Mouse (Mus musculus) gastrocnemius, postnatal 4 days (tissue): ENCODE measurements around the gene Hnrnpc. TPM values are rescaled to one million over a fixed set of nuclear protein-coding genes. Genes with fewer than 3 reads are reported as not detected.

ENCODE experiments used
- DNase-seq, 2 experiments: peaks; one replicate each; pipeline ENCODE4 v3.0.0; 2021 to 2022; ENCODE audit warnings: low spot score in 2 of 2, mixed read lengths in 2 of 2
- long read RNA-seq, 2 experiments: library from polyadenylated mRNA; stranded (forward); transcript quantifications; one replicate each; pipeline ENCODE4 v2.0.0; 2021
- total RNA-seq, 2 experiments: library from RNA; stranded (reverse); gene quantifications; 2 replicates each; pipeline ENCODE4 v1.2.3; 2021

Hnrnpc gene
- total RNA-seq, result 100 to 1,000 TPM; 140 to 156 TPM
- long read RNA-seq, experiment 1, transcript Hnrnpc-201 (9 exons, 2,847 nt), result minor isoform, 8 of 89 reads
- long read RNA-seq, experiment 1, transcript Hnrnpc-207 (8 exons, 1,301 nt), result minor isoform, 6 of 89 reads
- long read RNA-seq, experiment 1, transcript Hnrnpc-205 (9 exons, 2,617 nt), result major isoform, 10 of 89 reads
- long read RNA-seq, experiment 1, transcript Hnrnpc-211 (9 exons, 1,691 nt), result minor isoform, 7 of 89 reads
- long read RNA-seq, experiment 1, partial matches to known transcripts, result 12 of 89 reads
- long read RNA-seq, experiment 1, other reads (novel, unspliced or antisense), result 40 of 89 reads
- long read RNA-seq, experiment 2, transcript Hnrnpc-205 (9 exons, 2,617 nt), result major isoform, 13 of 92 reads
- long read RNA-seq, experiment 2, transcript Hnrnpc-207 (8 exons, 1,301 nt), result minor isoform, 8 of 92 reads
- long read RNA-seq, experiment 2, transcript Hnrnpc-201 (9 exons, 2,847 nt), result minor isoform, 6 of 92 reads
- long read RNA-seq, experiment 2, partial matches to known transcripts, result 20 of 92 reads
- long read RNA-seq, experiment 2, other reads (novel, unspliced or antisense), result 37 of 92 reads

GRCm38 (mm10) chr14:52103856-52104676 lies at the start of gene Hnrnpc:
Gene Hnrnpc (minus strand): TSS chr14:52104028.
- DNase-seq, result peak; percentile 100

- no peak for DNase-seq
These were observed 48.8 kb upstream of the Hnrnpc start for GRCm38 (mm10) chr14:52152613-52153012.

GRCm38 (mm10) chr14:52152179-52152578 lies 48.4 kb upstream of the Hnrnpc start:
- no peak for DNase-seq

- no peak for DNase-seq
These were observed 46.1 kb upstream of the Hnrnpc start for GRCm38 (mm10) chr14:52149888-52150287.

GRCm38 (mm10) chr14:52146540-52146939 lies 42.7 kb upstream of the Hnrnpc start:
- no peak for DNase-seq

- no peak for DNase-seq
These were observed 40.3 kb upstream of the Hnrnpc start for GRCm38 (mm10) chr14:52144165-52144564.

GRCm38 (mm10) chr14:52141445-52142127 lies 37.8 kb upstream of the Hnrnpc start:
- no peak for DNase-seq

- no peak for DNase-seq
These were observed 37.0 kb upstream of the Hnrnpc start for GRCm38 (mm10) chr14:52140577-52141444.

GRCm38 (mm10) chr14:52133584-52133983 lies 29.8 kb upstream of the Hnrnpc start:
- no peak for DNase-seq

- no peak for DNase-seq
These were observed 20.8 kb upstream of the Hnrnpc start for GRCm38 (mm10) chr14:52124636-52125035.

GRCm38 (mm10) chr14:52123918-52124317 lies 20.1 kb upstream of the Hnrnpc start:
- DNase-seq, result peak; percentile 27 to 69

- DNase-seq, result no peak
These were observed 16.3 kb upstream of the Hnrnpc start for GRCm38 (mm10) chr14:52120169-52120568.

- DNase-seq, result peak in 1 of 2 experiments; percentile 39
These were observed 15.2 kb upstream of the Hnrnpc start for GRCm38 (mm10) chr14:52118823-52119608.

- DNase-seq, result no peak
These were observed 14.6 kb upstream of the Hnrnpc start for GRCm38 (mm10) chr14:52118456-52118822.

GRCm38 (mm10) chr14:52117241-52117640 lies 13.4 kb upstream of the Hnrnpc start:
- DNase-seq, result no peak

- DNase-seq, result no peak
These were observed 10.3 kb upstream of the Hnrnpc start for GRCm38 (mm10) chr14:52114101-52114500.

GRCm38 (mm10) chr14:52110346-52110745 lies 6.5 kb upstream of the Hnrnpc start, which contains the start of gene Rpgrip1:
Gene Rpgrip1 (plus strand): TSS chr14:52110704.
- no peak for DNase-seq

- no peak for DNase-seq
These were observed 4.2 kb upstream of the Hnrnpc start for GRCm38 (mm10) chr14:52108025-52108424.

- DNase-seq, result peak in 1 of 2 experiments; percentile 48
These were observed 2.9 kb upstream of the Hnrnpc start for GRCm38 (mm10) chr14:52106741-52107140.
